Mouse (Mus musculus): ENCODE measurements around the gene Exph5. TPM values are rescaled to one million over a fixed set of nuclear protein-coding genes. Genes with fewer than 3 reads are reported as not detected.

The Exph5 gene
- polyA plus RNA-seq, 1 experiment from 2014 or later = 0.46 TPM

DNA sequence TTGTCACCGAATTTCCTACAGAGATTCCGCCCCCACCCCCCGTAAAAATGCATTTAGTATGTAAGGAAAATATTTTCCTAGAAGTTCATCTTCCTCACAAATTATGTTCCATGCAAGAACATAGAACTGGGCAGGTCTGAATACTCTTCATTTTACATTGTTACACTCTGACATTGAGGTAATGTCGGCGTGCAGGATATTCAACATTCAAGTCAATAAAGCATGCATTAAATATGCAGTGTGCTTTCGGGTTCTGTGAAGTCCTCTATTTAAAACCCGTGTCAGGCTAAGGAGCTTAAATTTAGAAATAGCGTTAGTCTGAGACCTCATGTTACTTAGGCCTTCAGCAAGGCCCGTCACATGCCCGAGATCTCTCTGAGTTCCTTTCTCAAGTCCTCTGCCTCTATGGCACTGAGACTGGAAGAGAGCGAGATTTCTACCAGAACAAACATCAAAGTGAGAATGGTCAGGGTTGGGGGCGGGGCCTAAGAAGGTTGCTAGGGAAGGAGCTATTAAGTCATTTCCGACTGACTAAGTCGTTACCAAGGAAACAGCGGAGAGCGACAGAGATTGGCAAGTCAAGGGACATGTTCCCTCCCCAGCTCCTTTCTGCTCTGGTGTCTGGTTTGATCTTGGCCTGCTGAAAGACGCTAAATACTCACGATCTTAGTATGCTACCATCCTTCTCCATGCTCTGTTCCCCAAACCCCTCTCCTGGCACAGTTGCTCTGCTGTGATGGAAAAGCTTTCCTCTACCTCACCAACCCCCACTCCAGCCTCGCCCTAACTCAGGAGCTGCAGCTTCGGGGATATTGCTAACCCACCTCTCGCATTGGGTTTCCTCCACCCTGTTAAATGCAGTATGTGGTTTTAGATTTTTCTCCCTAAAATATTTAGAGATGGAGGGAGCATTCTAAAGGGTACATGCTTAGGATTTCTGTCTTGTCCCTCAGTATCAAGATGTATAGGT lies 103.6 kb downstream of the Exph5 start:
- peak; percentile 93 for DNase-seq (ENCODE audit: low spot score)

DNA sequence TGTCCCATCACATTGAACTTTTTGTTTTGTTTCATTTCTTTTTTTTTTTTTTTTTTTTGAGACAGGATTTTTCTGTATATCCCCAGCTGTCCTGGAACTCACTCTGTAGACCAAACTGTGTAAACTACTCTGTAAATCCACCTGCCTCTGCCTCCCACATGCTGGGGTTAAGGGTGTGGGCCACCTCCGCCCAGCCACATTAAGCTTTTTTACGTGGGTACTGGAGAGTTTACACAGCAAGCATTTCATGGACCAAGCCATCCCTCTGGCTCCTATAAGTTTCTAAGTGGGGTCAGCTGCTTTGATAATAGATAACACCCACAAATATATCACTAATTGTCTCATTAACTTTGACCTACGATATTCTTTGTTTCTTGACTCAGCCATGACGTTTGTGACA lies 107.1 kb downstream of the Exph5 start:
- no peak for DNase-seq (ENCODE audit: low spot score)

DNA sequence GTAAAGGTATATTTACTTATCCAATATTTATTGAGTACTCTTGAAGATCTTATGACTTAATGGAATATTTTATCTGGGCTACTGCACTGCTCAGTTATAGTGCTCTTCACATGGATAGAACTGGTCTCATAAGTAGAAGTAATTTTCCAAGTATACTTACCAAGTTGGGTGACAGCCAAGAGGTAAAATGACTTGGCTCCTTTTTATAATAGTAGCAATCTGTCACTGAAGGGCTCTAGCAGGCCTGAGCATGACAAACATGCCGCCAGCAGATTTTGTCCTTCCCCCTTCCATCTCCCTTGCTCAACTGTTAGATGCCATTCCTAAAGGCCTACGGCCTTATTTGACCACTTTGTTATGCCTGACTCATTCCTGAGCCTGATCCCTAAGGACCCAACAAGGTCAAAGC lies 107.5 kb downstream of the Exph5 start:
- no peak for DNase-seq (ENCODE audit: low spot score)

DNA sequence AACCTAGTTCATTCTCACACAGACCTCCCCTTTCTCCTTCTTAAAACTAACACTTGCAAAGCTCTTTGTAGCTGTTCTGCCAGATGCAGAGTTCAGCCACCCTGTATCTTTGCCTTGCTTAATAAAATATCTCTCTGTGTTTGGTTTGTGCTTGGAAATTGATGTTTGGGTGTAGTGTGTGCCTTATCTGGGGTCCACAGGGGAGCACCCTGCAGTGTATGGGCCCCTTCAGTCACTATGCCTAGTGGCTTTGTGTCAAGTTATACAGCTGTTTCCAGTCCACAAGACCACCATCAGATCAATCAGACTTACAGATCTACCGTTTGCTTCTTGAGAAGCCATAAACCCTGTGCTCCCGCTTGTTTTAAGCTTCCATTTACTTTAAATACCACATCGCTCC lies 108.0 kb downstream of the Exph5 start:
- DNase-seq (ENCODE audit: low spot score) = no peak

DNA sequence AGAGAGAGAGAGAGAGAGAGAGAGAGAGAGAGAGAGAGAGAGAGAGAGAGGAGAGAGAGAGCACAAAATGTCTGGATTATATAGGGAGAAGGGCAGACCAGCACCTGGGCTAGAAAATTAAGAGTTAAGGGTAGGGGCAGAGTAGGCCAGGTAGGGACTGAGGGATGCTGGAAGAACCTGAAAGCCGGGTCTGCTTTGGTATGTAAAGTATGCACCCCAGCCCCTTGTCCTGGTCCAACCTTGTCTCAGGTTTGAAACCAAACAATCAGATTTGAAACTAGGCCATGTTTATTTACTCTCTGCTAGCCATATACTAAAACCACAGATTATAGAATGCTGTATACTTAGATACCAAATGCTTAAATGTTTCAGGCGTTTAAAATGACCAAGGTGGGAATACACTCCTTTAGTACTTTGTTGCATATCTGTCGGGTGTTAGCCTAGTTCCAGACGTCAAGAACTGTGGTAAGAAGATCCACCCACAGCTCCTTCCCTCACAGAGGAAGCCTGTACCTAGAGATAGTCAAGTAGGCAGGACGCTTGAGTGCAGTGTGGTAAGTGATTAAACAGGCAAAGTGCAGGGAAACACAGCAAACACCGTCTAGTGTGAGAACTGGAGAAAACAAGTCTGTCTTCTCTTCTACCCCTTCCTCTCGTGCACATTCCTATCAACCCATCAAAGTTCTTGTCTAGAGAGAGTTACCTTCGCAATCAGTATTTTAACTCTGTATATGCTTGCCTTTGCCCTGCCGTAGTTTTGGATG lies 120.8 kb downstream of the Exph5 start:
- DNase-seq (ENCODE audit: low spot score) = peak; percentile 41

DNA sequence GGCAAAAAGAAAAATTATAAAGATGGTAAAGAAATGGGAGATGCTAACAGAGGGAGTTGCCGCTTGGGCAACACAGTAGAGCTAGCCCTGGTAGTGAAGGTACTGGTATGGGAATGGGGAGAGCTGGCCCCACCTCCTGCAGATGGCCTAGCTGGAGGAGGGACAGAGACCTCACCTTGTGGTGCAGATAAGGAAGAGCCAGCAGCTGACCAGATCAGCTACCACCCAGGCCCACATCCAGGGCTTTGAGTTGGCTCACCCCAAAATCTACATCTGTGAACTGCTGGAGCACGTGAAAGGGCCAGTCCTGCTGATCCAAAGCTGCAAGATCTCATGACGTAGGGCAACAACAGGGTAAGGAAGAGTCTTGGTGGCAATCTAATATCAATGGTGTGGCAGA lies 125.3 kb downstream of the Exph5 start:
- DNase-seq (ENCODE audit: low spot score) = no peak

Small RNA genes within 50 kb of the gene (microRNA-seq; reads per million reads assigned to microRNA genes)
- gene Mir130c (ENCODE audit: borderline number of aligned reads) = not detected

Other genes starting within 250 kb of the Exph5 start
- 43.0 and 43.2 TPM in 2 replicates for gene Ddx10, start 53.6 kb upstream of the Exph5 start, polyA plus RNA-seq (2015; fragmentation: Nextera tagmentation; extraction: Ambion mirVana)
- 4.3 and 4.6 TPM in 2 replicates for gene Kdelc2, start 82.4 kb downstream of the Exph5 start, polyA plus RNA-seq (2015; fragmentation: Nextera tagmentation; extraction: Ambion mirVana)
- gene 4930550C14Rik, start 100.7 kb downstream of the Exph5 start, polyA plus RNA-seq (2015; fragmentation: Nextera tagmentation; extraction: Ambion mirVana) = 3.6 and 4.6 TPM in 2 replicates
- gene Atm, start 235.1 kb downstream of the Exph5 start, polyA plus RNA-seq (2015; fragmentation: Nextera tagmentation; extraction: Ambion mirVana) = 11.0 and 13.5 TPM in 2 replicates
- gene Npat, start 235.4 kb downstream of the Exph5 start, polyA plus RNA-seq (2015; fragmentation: Nextera tagmentation; extraction: Ambion mirVana) = 13.3 and 13.5 TPM in 2 replicates

All from thymus, postnatal 0 days (tissue).